Mouse (Mus musculus) ES-Bruce4 (cell line): Measurements from ENCODE around the gene Pknox2. TPM values are rescaled to one million over a fixed set of nuclear protein-coding genes. Genes with fewer than 3 reads are reported as not detected.

Experiments used
- H3K27ac ChIP-seq: 2 replicates; pipeline ENCODE4 v1.5.1; 2012; ENCODE audit warnings: low read length, inconsistent platforms; ENCODE audit not compliant: insufficient read depth
- H3K27me3 ChIP-seq: 2 replicates; pipeline ENCODE4 v1.6.1; 2012; ENCODE audit warnings: mild to moderate bottlenecking, low read length, inconsistent platforms; ENCODE audit not compliant: control insufficient read depth, poor library complexity, insufficient read depth, severe bottlenecking
- H3K36me3 ChIP-seq: 2 replicates; pipeline ENCODE4 v1.6.1; 2012; ENCODE audit warnings: inconsistent platforms, mild to moderate bottlenecking, low read length, moderate library complexity; ENCODE audit not compliant: control insufficient read depth, poor library complexity, insufficient read depth, severe bottlenecking
- H3K4me1 ChIP-seq: one replicate; pipeline ENCODE4 v1.8.1; 2011; ENCODE audit warnings: low read length; ENCODE audit not compliant: control insufficient read depth, insufficient read depth
- H3K4me3 ChIP-seq: 2 replicates; pipeline ENCODE4 v1.5.1; 2011; ENCODE audit warnings: low read depth, mild to moderate bottlenecking, low read length
- H3K9ac ChIP-seq: 2 replicates; pipeline ENCODE4 v1.6.1; 2012; ENCODE audit warnings: low read depth, mild to moderate bottlenecking, inconsistent platforms; ENCODE audit not compliant: poor library complexity, severe bottlenecking
- H3K9me3 ChIP-seq: replicated peaks from 2 replicates; pipeline ENCODE4 v1.6.1; 2012; ENCODE audit warnings: mild to moderate bottlenecking, low read length, inconsistent platforms; ENCODE audit not compliant: control insufficient read depth, poor library complexity, insufficient read depth, severe bottlenecking
- CTCF ChIP-seq: IDR thresholded peaks from one replicate; pipeline ENCODE4 v1.8.1; 2011; ENCODE audit warnings: low read depth, low read length
- EP300 ChIP-seq: IDR thresholded peaks from 2 replicates; pipeline ENCODE4 v1.6.1; 2011; ENCODE audit warnings: low read depth, low read length; ENCODE audit not compliant: insufficient read depth
- POLR2A ChIP-seq: IDR thresholded peaks from one replicate; pipeline ENCODE4 v1.8.1; 2011; ENCODE audit warnings: low read length; ENCODE audit not compliant: insufficient read depth
- polyA plus RNA-seq: library from polyadenylated mRNA; stranded (reverse); fragments of >200 nt; gene quantifications from 2 replicates; pipeline ENCODE4 v1.2.4, GENCODE M21; 2011; ENCODE audit warnings: low read depth; ENCODE audit not compliant: missing spikeins, insufficient read depth, insufficient read length

Gene Pknox2
- polyA plus RNA-seq, 1 experiment, result 12.3 TPM

DNA sequence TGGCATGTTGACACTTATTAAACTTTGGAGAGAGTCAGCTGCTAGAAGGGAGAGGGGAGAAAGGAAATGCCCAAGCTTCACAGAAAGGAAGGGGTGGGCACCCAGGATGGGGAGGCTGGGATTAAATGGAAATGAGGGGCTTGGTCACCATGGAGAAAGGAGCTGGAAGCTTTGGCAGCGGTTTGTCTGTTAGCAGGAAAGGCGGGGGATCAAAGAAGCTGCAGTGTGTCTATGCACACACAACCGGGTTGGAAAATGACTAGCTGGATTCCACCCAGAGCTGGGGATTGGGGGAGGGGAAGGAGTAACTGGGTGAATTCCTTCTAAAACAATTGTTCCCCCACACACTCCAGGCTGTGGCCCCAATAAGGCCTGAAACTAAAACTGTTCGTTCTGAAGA lies 31.7 kb upstream of the Pknox2 start:
- H3K9me3 ChIP-seq, result no peaks in the 10 kb centered on the region
- H3K9ac ChIP-seq, result no peak overlapping the region
- no peaks in the 10 kb centered on the region for H3K4me1 ChIP-seq
- no peaks in the 10 kb centered on the region for H3K36me3 ChIP-seq
- no peak overlapping the region for H3K27ac ChIP-seq
- no peak overlapping the region for H3K4me3 ChIP-seq
- TF ChIP-seq EP300, result no peak
- no peak for TF ChIP-seq POLR2A
- no peak for TF ChIP-seq CTCF
- no peaks in the 10 kb centered on the region for H3K27me3 ChIP-seq

DNA sequence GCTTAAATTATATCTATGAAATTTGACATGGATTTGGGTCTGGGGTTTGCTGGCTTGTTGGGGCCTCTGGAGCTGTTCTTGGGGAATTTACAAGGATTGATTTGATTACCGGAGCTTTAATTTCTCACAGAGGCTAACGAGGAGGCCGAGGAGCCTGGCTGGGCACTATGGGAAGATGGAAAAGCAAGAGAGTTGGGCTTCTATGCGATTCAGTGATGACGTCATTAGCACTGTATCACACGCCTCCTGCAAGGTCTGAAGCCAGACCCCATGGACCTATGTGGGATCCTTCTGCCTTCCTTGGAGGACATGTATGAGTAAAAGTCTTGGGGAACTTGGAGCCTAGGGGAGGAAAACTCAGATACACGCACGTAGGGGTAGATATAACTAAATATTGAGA lies 30.3 kb upstream of the Pknox2 start:
- H3K4me1 ChIP-seq, result no peaks in the 10 kb centered on the region
- no peak overlapping the region for H3K9ac ChIP-seq
- H3K4me3 ChIP-seq, result no peak overlapping the region
- TF ChIP-seq POLR2A (no peak), EP300 (no peak), CTCF (no peak)
- H3K9me3 ChIP-seq, result no peaks in the 10 kb centered on the region
- H3K36me3 ChIP-seq, result no peaks in the 10 kb centered on the region
- H3K27me3 ChIP-seq, result no peaks in the 10 kb centered on the region
- H3K27ac ChIP-seq, result no peak overlapping the region

DNA sequence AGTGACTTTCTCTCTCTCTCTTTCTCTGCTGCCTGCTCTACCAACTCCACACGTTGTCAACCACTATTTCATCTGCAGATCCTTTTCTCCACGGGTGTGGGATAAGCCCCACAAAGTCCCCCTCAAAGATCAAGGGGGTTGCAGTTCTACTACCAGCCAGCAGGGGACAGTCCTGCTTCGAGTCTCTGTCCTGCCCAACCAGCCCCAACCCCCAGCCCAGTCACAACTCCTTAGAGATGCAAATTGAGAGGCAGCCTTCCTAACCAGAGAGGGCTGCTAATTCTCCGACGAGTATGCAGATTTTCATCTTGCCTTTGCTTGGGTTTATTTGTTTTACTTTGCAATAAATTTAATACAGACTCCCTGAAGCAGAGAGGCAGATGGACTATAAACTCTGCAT lies 29.9 kb upstream of the Pknox2 start:
- TF ChIP-seq CTCF, result peak; percentile 90
- peak; percentile 71; the same call in 1 of the 2 replicates for TF ChIP-seq EP300
- TF ChIP-seq POLR2A, result no peak
- H3K4me3 ChIP-seq, result no peak overlapping the region
- no peaks in the 10 kb centered on the region for H3K36me3 ChIP-seq
- H3K9ac ChIP-seq, result no peak overlapping the region
- no peak overlapping the region for H3K27ac ChIP-seq
- no peaks in the 10 kb centered on the region for H3K9me3 ChIP-seq
- H3K4me1 ChIP-seq, result no peaks in the 10 kb centered on the region
- no peaks in the 10 kb centered on the region for H3K27me3 ChIP-seq

DNA sequence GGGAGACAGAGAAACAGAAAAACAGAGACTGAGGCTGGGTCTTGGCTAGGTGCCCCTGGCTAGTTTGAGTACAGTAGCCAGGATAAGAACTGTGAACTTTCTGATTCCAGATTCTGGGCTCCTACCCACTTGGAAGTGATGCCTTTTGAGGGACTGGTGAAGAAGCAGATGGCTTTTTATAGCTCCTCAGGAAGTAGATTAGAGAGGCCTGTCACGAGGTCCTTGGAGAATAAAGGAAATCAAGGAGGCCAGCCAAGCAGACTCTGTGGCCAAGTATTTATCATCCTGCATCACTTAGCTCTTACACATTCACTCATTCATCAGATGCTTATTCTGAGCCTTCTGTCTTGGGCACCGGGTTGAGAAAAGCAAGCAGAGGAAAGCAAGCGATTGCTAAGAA lies 28.8 kb upstream of the Pknox2 start:
- Histone ChIP-seq H3K36me3 (no peaks in the 10 kb centered on the region), H3K9ac (no peak overlapping the region), H3K4me3 (no peak overlapping the region), H3K27ac (no peak overlapping the region), H3K27me3 (no peaks in the 10 kb centered on the region), H3K9me3 (no peaks in the 10 kb centered on the region), H3K4me1 (no peaks in the 10 kb centered on the region)
- TF ChIP-seq EP300, result no peak
- TF ChIP-seq POLR2A, result no peak
- no peak for TF ChIP-seq CTCF

DNA sequence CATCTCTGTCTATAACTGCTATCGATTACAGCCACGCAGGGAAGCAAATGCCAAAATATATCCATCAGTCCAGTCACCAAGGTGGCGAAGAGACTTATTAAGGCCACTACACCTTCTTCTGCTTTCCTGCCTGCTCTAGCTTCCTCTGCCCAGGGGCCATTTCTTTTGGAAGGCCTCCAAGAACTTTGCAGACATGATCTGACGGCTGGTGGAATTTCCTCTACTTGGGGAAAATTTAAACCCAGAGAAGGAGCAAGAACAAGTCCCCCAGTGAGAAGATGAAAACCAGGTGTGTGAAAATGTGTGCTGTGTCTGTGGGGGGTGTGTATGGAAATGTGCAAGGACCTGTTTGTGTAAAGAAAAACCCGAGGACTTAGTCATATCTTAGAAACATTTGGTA lies 26.2 kb upstream of the Pknox2 start:
- Histone ChIP-seq H3K4me1 (no peaks in the 10 kb centered on the region), H3K9ac (no peak overlapping the region), H3K27ac (no peak overlapping the region), H3K9me3 (no peaks in the 10 kb centered on the region), H3K27me3 (no peaks in the 10 kb centered on the region), H3K4me3 (no peak overlapping the region), H3K36me3 (no peaks in the 10 kb centered on the region)
- TF ChIP-seq CTCF (no peak), EP300 (no peak)

DNA sequence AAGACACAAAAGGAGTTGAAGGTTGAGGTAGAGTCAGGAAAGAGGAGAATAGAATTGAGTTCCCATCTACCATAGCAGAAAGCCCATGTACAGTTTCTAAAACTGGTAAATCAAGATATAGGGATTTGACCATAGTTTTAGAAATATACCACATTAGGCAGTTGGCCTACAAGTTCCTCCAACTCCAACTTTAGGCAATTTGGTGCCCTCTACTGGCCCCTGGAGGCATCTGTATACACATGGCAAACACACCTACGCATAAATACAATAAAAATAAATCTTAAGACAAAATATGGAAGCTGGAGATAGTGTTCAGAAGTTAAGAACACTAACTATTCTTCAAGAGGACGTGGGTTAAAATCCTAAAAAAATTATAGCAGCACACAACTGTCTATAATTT lies 19.7 kb upstream of the Pknox2 start:
- no peak overlapping the region for H3K4me3 ChIP-seq
- H3K27ac ChIP-seq, result no peak overlapping the region
- no peaks in the 10 kb centered on the region for H3K4me1 ChIP-seq
- no peaks in the 10 kb centered on the region for H3K9me3 ChIP-seq
- no peak overlapping the region for H3K9ac ChIP-seq
- TF ChIP-seq EP300 (no peak), POLR2A (no peak), CTCF (peak; percentile 21)
- no peaks in the 10 kb centered on the region for H3K36me3 ChIP-seq
- no peaks in the 10 kb centered on the region for H3K27me3 ChIP-seq
